Mouse (Mus musculus) lung, postnatal 0 days (tissue): ENCODE data around the gene Tcf20. TPM values are rescaled to one million over a fixed set of nuclear protein-coding genes. Genes with fewer than 3 reads are reported as not detected.

ENCODE experiments used
- ATAC-seq: fragments of 200-750 bp; cut with Nextera tagmentation; 2 replicates; pipeline ENCODE4 v1.8.0; 2017; ENCODE audit warnings: moderate library complexity
- DNase-seq: peaks from one replicate; pipeline ENCODE4 v3.0.0-alpha.2; 2016; ENCODE audit warnings: low spot score
- H3K27ac ChIP-seq: fragments of 300-500 bp; sonication (generic); 2 replicates; pipeline ENCODE4 v1.5.1; 2014; ENCODE audit warnings: antibody characterized with exemption, mild to moderate bottlenecking, low read length, mixed read lengths
- H3K27me3 ChIP-seq: fragments of 300-500 bp; sonication (generic); replicated peaks from 2 replicates; pipeline ENCODE4 v1.6.1; 2014; ENCODE audit warnings: low read length, mixed read lengths; ENCODE audit not compliant: insufficient read depth
- H3K36me3 ChIP-seq: fragments of 300-500 bp; sonication (generic); 2 replicates; pipeline ENCODE4 v1.6.1; 2014; ENCODE audit warnings: low read length, mixed read lengths; ENCODE audit not compliant: insufficient read depth
- H3K4me1 ChIP-seq: fragments of 300-500 bp; sonication (generic); 2 replicates; pipeline ENCODE4 v1.6.1; 2014; ENCODE audit warnings: antibody characterized with exemption, low read depth, low read length, mixed read lengths; ENCODE audit not compliant: insufficient read depth
- H3K4me2 ChIP-seq: fragments of 300-500 bp; sonication (generic); replicated peaks from 2 replicates; pipeline ENCODE4 v1.6.1; 2014; ENCODE audit warnings: low read depth, mild to moderate bottlenecking, low read length, moderate library complexity, mixed read lengths
- H3K4me3 ChIP-seq: fragments of 300-500 bp; sonication (generic); 2 replicates; pipeline ENCODE4 v1.5.1; 2014; ENCODE audit warnings: low read depth, low read length
- H3K9ac ChIP-seq: fragments of 300-500 bp; sonication (generic); replicated peaks from 2 replicates; pipeline ENCODE4 v1.6.1; 2014; ENCODE audit warnings: low read depth, mild to moderate bottlenecking
- H3K9me3 ChIP-seq: fragments of 300-500 bp; sonication (generic); 2 replicates; pipeline ENCODE4 v1.6.1; 2016; ENCODE audit warnings: low read length, mixed read lengths
- CTCF ChIP-seq: IDR thresholded peaks from 2 replicates; pipeline ENCODE4 v1.5.1; 2016; ENCODE audit warnings: antibody characterized with exemption, mild to moderate bottlenecking
- EP300 ChIP-seq: IDR thresholded peaks from 2 replicates; pipeline ENCODE4 v1.6.1; 2016; ENCODE audit warnings: antibody characterized with exemption, mild to moderate bottlenecking, control low read depth
- WGBS: fragments of 180-500 bp; shearing (Covaris S2); extraction: QIAGEN DNeasy Blood & Tissue Kit; methylation state at CpG from one replicate; pipeline ENCODE4 v1.1.7; 2014; 5-methylcytosine and 5-hydroxymethylcytosine counted together
- polyA plus RNA-seq: library from polyadenylated mRNA; unstranded; fragments of >200 nt; fragmentation: Nextera tagmentation; extraction: Ambion mirVana; gene quantifications from 2 replicates; pipeline ENCODE4 v1.2.1, GENCODE M21; 2015

Tcf20 gene
- polyA plus RNA-seq, 1 experiment from 2014 or later = 6.1 TPM

- H3K27me3 ChIP-seq = peaks cover 10% of the 10 kb centered on the region
- ATAC-seq (no peak), DNase-seq (no peak)
- no peaks in the 10 kb centered on the region for H3K9me3 ChIP-seq
- H3K27ac ChIP-seq = no peak overlapping the region
- H3K4me2 ChIP-seq = no peak overlapping the region
- H3K36me3 ChIP-seq = no peaks in the 10 kb centered on the region
- TF ChIP-seq CTCF (no peak), EP300 (no peak)
- H3K9ac ChIP-seq = no peak overlapping the region
- H3K4me1 ChIP-seq = 0 out of 2 replicates have a peak, but pooled peaks cover 7% of the 10 kb centered on the region
- H3K4me3 ChIP-seq = no peak overlapping the region
- 62% methylated on average over 3 of the region's 4 CpGs for WGBS
Observed at GRCm38 (mm10) chr15:82984097-82984496, 3.6 kb downstream of the Tcf20 start.

- TF ChIP-seq EP300 (no peak), CTCF (no peak)
- DNase-seq (no peak), ATAC-seq (peak; percentile 23; the same call in 1 of the 2 replicates)
- no peaks in the 10 kb centered on the region for H3K9me3 ChIP-seq
- H3K4me3 ChIP-seq = no peak overlapping the region
- H3K27ac ChIP-seq = no peak overlapping the region
- peaks cover 10% of the 10 kb centered on the region; the same call in 1 of the 2 replicates for H3K27me3 ChIP-seq
- no peak overlapping the region for H3K9ac ChIP-seq
- H3K4me1 ChIP-seq = 0 out of 2 replicates have a peak, but pooled peaks cover 7% of the 10 kb centered on the region
- H3K36me3 ChIP-seq = no peaks in the 10 kb centered on the region
- H3K4me2 ChIP-seq = no peak overlapping the region
- 35% methylated on average over 9 of the region's 9 CpGs for WGBS
Observed at GRCm38 (mm10) chr15:82983416-82984026, 4.2 kb downstream of the Tcf20 start.

- Histone ChIP-seq H3K36me3 (no peaks in the 10 kb centered on the region), H3K9me3 (no peaks in the 10 kb centered on the region), H3K27me3 (peaks cover 10% of the 10 kb centered on the region; the same call in 1 of the 2 replicates), H3K4me2 (0 out of 2 replicates have a peak overlapping the region, but pooled peaks have one; percentile 14), H3K4me1 (0 out of 2 replicates have a peak, but pooled peaks cover 7% of the 10 kb centered on the region), H3K27ac (no peak overlapping the region), H3K9ac (no peak overlapping the region), H3K4me3 (no peak overlapping the region)
- TF ChIP-seq EP300 (no peak), CTCF (no peak)
- ATAC-seq = no peak
- no peak for DNase-seq
- WGBS = 17% methylated on average over 16 of the region's 18 CpGs
Observed at GRCm38 (mm10) chr15:82982724-82983415, 4.8 kb downstream of the Tcf20 start.

GRCm38 (mm10) chr15:82981676-82982520 lies 5.8 kb downstream of the Tcf20 start:
- DNase-seq (no peak), ATAC-seq (no peak)
- Histone ChIP-seq H3K4me1 (0 out of 2 replicates have a peak, but pooled peaks cover 7% of the 10 kb centered on the region), H3K9ac (no peak overlapping the region), H3K9me3 (no peaks in the 10 kb centered on the region), H3K4me2 (no peak overlapping the region), H3K4me3 (no peak overlapping the region), H3K27ac (no peak overlapping the region), H3K27me3 (peaks cover 10% of the 10 kb centered on the region; the same call in 1 of the 2 replicates), H3K36me3 (no peaks in the 10 kb centered on the region)
- no peak for TF ChIP-seq EP300
- no peak for TF ChIP-seq CTCF
- WGBS = 36% methylated on average over 15 of the region's 15 CpGs

GRCm38 (mm10) chr15:82979531-82979930 lies 8.1 kb downstream of the Tcf20 start:
- Histone ChIP-seq H3K27ac (no peak overlapping the region), H3K4me2 (no peak overlapping the region), H3K36me3 (no peaks in the 10 kb centered on the region), H3K4me3 (no peak overlapping the region), H3K27me3 (no peaks in the 10 kb centered on the region), H3K9ac (no peak overlapping the region), H3K4me1 (0 out of 2 replicates have a peak, but pooled peaks cover 7% of the 10 kb centered on the region), H3K9me3 (no peaks in the 10 kb centered on the region)
- 92% methylated on average over 1 of the region's 1 CpGs for WGBS
- DNase-seq (no peak), ATAC-seq (no peak)
- TF ChIP-seq CTCF = no peak
- no peak for TF ChIP-seq EP300

GRCm38 (mm10) chr15:82974471-82974870 lies 13.2 kb downstream of the Tcf20 start:
- Histone ChIP-seq H3K4me1 (no peaks in the 10 kb centered on the region), H3K4me2 (no peak overlapping the region), H3K9ac (no peak overlapping the region), H3K9me3 (no peaks in the 10 kb centered on the region), H3K27ac (no peak overlapping the region), H3K36me3 (no peaks in the 10 kb centered on the region), H3K4me3 (no peak overlapping the region), H3K27me3 (no peaks in the 10 kb centered on the region)
- DNase-seq = no peak
- no peak for TF ChIP-seq EP300
- TF ChIP-seq CTCF = no peak
- no peak for ATAC-seq
- no CpG with 5 or more reads among the region's 1 CpGs for WGBS
